Mouse (Mus musculus) layer of hippocampus, adult 11-12 months (tissue): ENCODE measurements around the gene Arfip2.

Experiments used
- DNase-seq: peaks from one replicate; pipeline ENCODE4 v3.0.0; 2022; ENCODE audit warnings: low spot score

Arfip2 gene

DNA sequence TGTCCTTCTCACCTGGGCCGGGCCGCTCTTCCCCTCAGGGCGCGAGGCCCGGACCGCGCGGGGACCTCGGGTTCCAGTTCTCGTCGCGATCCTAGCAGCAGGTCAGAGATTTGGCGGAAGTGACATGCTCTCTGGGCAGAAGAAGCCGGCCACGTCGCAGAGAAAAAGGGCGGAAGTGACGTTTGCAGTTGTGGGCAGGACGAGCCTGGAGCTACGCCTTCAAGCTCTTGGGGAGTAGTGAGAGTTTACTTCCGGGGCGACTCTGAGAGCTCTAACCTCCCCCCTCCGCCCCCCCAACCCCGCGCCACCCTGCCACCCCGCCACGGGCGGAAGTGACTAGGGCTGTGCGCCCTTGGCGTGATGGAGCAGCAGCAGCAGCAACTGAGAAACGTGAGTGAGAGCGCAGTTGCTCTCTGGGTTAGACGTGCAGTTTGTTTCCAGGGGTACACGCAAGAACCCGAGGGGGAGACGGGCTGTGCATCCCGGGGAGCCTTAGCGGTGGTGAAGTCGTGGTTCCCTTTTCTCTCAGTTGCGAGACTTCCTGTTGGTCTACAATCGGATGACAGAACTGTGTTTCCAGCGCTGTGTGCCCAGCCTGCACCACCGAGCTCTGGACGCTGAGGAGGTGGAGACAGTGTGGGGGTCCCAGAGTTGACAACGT, at the start of gene Arfip2, which contains the start of gene Gm45799:
Gene Arfip2, minus strand, starts transcription at position 184 of the 661 bp plus-strand sequence.
Gene Gm45799, plus strand, starts transcription at position 320 of the 661 bp plus-strand sequence.
- peak; percentile 98 for DNase-seq

- no peak for DNase-seq
These were observed 45.5 kb upstream of the Arfip2 start for GRCm38 (mm10) chr7:105685541-105686197.

- peak; percentile 66 for DNase-seq
These were observed 10.6 kb upstream of the Arfip2 start, which contains the start of gene Dnhd1 for GRCm38 (mm10) chr7:105650639-105651435. Dnhd1 (plus strand) TSS chr7:105650827.

DNA sequence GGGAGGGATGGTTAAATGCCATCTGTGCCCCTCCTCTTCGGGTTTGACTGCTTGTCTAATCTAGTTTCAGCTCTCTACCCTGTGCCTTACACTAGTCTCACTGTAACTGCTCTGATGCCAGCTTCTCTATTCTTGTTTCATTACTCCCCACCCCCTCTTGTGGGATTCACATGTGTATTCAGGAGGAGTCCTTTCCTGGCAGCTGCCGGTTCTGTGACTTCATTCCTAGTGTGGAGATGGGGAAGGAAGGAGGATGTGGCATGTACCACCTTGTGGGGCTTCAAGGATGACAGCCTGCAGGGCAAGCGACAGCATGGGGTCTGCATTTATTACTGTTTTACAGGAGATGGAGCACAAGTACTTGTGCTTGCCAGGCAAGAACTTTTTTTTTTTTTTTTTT, 1.7 kb upstream of the Arfip2 start:
- no peak for DNase-seq

DNA sequence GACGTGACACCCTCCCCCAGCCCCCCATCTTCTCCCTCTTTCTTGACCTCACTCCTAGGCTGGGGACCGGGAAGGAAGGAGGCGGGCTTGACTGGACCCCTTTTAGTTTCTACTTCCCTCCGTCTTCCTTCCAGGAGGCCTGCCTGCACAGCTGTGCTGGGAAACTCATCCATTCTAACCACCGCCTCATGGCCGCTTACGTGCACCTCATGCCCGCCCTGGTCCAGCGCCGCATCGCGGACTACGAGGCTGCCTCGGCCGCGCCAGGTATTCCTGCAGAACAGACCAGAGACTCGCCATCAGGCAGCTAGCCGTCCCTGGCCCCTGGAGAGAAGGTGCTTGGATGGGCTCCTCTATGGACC, 659 bp upstream of the Arfip2 start:
- DNase-seq, result no peak

- DNase-seq, result no peak
These were observed 460 bp downstream of the Arfip2 start, which contains the start of gene Timm10b for GRCm38 (mm10) chr7:105639756-105640155. Timm10b (plus strand) TSS chr7:105640056.

DNA sequence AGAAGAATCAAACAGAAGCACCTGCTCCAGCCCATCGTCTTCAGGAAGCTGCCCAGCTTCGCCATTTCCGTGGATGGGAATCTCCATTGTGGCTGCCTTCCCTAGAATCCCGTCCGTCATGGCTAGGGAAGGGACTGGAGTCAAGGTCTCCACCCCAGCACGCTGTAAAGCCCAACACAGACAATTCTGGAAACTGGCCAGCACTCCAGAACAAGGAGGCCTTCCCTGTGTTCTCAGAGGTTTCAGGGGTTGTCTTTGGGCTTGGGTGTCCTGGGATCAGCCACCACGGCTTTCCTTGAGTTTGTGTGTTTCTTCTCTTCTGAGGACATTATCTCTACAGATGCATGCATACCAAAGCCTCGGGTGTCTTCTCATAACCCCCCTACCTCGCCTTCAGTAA, 912 bp downstream of the Arfip2 start:
- no peak for DNase-seq

DNA sequence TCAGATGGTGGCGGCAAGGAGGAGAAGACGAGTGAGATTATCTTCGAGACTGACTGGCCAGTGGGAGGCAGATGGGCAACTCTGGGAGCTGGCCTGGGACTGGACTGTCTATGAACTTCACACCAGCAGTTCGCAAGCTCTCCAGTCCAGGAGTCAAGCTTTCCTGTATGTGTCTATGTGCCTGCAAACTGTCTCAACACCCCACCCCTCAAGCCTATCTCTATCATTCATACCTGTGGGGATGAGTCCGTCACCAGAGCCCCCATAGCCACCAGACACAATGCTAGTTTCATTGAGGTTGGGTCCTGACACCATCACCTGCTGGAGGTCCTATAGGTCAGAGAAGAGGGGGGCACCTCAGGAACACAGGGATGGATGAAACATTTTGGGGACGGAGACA, 1.4 kb downstream of the Arfip2 start:
- DNase-seq, result no peak

DNA sequence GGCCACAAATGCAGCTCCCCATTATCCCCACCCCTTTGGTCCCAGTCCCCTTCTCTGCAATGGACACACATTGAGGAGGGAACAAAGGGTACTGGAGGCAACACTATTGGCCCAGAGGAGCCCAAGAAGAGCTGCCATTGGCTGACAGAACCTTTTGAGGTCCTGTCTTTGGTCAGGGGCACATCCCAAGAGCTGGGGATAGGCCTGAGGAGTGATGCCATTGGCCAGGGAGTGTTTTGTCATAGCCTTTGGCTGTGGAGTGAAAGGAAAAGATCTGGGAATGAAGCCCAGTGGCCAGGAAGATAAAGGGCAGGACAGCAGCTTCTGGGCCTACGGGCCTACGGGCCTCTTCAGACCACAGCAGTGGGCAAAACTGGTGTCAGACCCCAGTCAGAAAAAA, 4.5 kb downstream of the Arfip2 start:
- DNase-seq, result no peak

- no peak for DNase-seq
These were observed 5.8 kb downstream of the Arfip2 start for GRCm38 (mm10) chr7:105634272-105634920.

GRCm38 (mm10) chr7:105633801-105634135, 6.4 kb downstream of the Arfip2 start:
- no peak for DNase-seq

DNA sequence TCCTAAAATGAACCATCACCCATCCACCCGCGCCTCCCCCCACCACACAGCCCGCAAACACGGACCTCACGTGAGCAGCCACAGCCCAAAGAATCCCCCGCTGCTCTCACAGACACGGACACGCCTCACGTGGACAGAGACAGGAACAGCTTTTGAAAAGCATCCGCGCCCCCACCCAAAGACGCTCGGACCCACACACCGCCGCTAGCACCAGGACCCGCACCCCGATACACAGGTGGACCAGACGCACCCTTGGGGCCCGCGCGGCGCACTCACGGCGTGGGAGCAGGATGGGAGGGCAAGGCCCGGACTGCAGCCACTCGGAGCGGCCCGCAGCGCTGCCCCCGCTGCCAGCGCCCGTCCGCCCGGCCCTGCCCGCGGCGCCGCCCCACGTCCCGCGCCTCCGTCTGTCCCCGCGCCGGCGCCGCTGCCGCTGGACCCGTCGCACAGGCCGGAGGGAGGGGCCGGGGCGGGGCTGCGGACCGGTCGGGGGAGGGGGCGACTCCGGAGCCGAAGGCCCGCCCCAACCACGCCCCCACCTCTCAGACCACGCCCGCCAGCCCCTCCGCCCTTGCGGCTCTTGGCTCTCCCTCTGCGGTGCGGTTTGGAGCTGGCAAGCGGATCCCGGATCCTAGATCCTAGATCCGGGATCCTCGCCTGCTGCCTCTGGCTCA, 7.0 kb downstream of the Arfip2 start, which contains the start of gene Trim3:
Gene Trim3, minus strand, starts transcription at position 445 of the 674 bp plus-strand sequence.
- peak; percentile 88 for DNase-seq

- no peak for DNase-seq
These were observed 7.7 kb downstream of the Arfip2 start for GRCm38 (mm10) chr7:105632551-105632972.

DNA sequence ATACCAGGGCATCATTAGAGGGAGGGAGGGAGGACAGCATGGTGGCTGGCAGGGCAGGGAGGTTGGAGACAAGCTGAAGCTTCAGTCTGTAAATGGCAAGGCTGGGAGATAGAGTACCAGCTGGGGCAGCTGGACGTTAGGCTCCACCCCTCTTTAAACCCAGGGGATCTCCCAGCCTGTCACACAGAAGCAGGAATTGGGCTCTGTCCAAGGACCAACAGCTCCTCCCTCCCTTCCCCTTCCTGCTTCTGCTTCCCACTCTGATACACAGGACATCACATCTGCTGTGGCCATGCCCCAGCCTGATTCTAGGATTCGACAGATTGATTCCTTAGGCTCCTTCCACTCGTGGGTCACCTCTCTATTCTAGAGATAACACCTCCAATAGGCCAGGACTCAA, 11.6 kb downstream of the Arfip2 start:
- peak; percentile 76 for DNase-seq

GRCm38 (mm10) chr7:105625397-105625796, 14.8 kb downstream of the Arfip2 start:
- no peak for DNase-seq

- DNase-seq, result no peak
These were observed 18.4 kb downstream of the Arfip2 start for GRCm38 (mm10) chr7:105621646-105622292.

GRCm38 (mm10) chr7:105621053-105621452, 19.2 kb downstream of the Arfip2 start:
- no peak for DNase-seq

DNA sequence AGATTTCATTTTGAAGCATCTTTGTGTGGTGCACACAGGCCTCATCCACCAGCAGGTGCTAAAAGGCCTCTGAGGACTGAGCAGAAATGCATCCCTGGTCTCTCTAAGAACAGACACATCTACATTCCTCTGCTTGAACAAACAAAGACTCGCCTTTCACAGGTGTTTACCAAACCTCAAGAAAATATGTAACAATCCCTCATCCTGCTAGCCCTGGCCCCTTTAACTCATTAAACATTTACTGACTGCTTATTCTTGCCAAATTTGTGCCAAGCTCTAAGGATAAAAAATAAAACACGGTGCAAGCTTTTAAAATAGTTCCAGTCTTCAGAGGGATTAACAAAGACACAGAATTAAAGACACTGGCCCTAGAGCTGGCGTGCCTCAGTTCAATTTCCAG, 20.5 kb downstream of the Arfip2 start:
- DNase-seq, result no peak

DNA sequence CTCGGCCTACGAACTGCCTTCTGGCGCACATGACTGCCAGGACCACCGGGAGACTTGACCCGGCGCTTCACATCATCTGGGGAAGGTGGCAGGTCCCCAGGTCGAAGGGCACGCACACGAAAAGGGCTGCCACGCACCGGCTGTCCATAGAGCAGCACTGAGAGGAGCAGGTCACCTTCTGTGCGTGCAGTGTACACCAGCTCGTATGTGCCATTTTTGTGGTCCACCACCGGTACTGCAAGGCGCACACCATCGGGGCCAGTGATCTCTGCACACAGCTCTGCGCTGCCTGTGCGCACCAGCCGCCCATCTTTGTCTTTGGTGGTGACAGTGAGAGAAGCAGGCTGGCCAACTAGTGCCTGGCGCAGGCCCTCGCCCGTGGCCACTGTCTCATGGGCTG, 22.4 kb downstream of the Arfip2 start:
- no peak for DNase-seq

DNA sequence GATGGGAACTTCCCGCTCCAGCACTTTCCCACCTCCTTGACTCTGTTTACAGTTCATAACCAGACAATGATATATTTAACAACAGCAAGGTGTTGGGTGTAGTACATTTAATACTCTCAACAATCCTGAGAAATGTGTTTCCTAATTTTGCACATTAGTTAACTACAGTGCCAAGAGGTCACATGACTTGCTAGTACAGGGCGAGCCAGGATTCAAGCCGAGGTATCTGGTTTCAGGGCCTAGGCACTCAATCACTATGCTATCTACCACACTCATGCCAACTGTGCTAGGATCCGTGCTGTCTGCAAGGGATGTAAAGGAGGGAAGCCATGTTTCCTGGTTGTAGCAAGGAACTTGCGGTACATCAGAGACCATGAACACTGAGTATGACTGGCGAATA, 23.7 kb downstream of the Arfip2 start:
- DNase-seq, result no peak

DNA sequence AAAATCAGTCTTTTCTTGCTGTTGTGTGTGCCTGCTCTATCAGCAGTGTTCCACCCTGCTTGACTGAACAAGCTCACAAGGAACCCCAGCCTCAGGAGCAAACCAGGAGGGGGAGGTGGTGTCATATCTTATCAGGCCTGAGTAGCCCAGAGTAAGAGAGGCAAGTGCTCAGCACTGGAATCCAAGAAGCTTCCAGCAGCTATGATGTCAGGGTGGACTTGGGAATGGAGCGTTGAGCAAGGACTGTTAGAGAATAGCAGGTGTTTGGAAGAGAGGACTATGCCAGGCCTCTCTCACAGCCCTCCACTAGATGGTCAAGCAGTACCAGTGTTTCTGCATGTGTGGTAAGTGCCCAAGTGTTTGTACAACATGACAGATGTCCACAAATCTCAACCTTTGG, 24.5 kb downstream of the Arfip2 start:
- DNase-seq, result no peak
